Mouse (Mus musculus): ENCODE data around the gene Zic2. TPM values are rescaled to one million over a fixed set of nuclear protein-coding genes. Genes with fewer than 3 reads are reported as not detected.
A peak's percentile ranks its signal among the peaks of the same experiment; 100 is the strongest.
"Not testable (repeated sequence)": the region's sequence is repeated elsewhere in the genome, so short reads cannot be mapped to it uniquely, and the experiment has no call there.

Gene Zic2
- polyA plus RNA-seq, 1 experiment from 2014 or later = 11.4 TPM

DNA sequence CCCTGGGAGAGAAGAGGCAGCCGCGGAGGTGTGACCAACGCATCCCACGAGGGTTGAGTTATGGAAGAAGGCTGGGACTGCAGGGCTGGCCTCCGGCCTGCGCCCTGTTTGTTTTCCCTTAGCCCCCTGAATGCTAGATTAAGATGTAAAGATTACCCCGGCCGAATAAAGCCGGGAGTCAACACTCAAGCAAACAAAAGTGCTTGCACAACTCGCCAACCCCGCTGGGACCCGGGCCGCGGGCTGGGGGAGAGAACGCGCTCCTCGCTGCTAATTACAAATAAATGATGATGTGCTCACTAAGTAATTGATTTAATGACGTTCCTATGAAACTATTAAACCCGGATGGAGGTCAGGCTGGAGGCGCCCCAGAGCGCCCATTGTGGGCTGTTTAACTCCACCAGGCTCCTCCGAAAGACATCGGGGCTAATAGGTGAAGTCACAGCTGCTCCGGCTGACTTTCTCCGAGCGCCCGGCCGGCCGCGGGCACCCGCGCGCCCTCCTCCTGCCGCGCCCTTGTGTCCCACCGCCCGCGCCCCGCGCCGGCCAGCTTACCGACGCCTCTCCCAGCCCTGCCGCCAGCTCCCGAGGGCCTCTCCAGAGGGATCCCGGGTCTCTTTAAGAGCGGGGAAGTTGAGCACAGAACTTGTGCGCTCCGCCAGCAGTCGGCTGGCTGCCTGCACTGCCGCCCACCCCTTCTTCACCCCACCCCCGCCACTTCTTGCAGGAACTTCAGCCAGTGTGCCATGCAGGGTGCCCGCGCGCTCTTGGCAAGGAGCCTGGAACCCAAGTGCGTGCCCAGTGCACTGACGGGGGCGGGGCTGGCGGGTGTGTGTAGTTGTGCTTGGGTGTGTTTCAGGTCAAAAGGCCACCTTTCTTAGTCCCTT, 24.5 kb upstream of the Zic2 start, which contains the start of gene Gm5089:
Gm5089 (minus strand) TSS at position 620 of the 887 bp plus-strand sequence.
- Histone ChIP-seq H3K4me3 (replicated peaks; ENCODE audit: low read length) (peak within 1 kb of the TSS; percentile 40), H3K27ac (peak within 1 kb of the TSS; percentile 80), H3K9me3 (ENCODE audit: control insufficient read depth, low read length) (no peaks in the 10 kb centered on the region), H3K36me3 (replicated peaks; ENCODE audit: control insufficient read depth, insufficient read depth) (no peaks in the 10 kb centered on the region), H3K4me1 (replicated peaks; ENCODE audit: control insufficient read depth, insufficient read depth, low read length) (peaks cover 25% of the 10 kb centered on the region), H3K4me2 (replicated peaks) (peak within 1 kb of the TSS; percentile 62), H3K9ac (peak within 1 kb of the TSS; percentile 64), H3K27me3 (ENCODE audit: control insufficient read depth, insufficient read depth, low read length) (peaks cover 76% of the 10 kb centered on the region)
- ATAC-seq (ENCODE audit: low FRiP score) (peak; percentile 41; the same call in 1 of the 2 replicates), DNase-seq (ENCODE audit: low spot score) (peak; percentile 26)
- under 1% methylated on average over 58 of the region's 59 CpGs for WGBS

DNA sequence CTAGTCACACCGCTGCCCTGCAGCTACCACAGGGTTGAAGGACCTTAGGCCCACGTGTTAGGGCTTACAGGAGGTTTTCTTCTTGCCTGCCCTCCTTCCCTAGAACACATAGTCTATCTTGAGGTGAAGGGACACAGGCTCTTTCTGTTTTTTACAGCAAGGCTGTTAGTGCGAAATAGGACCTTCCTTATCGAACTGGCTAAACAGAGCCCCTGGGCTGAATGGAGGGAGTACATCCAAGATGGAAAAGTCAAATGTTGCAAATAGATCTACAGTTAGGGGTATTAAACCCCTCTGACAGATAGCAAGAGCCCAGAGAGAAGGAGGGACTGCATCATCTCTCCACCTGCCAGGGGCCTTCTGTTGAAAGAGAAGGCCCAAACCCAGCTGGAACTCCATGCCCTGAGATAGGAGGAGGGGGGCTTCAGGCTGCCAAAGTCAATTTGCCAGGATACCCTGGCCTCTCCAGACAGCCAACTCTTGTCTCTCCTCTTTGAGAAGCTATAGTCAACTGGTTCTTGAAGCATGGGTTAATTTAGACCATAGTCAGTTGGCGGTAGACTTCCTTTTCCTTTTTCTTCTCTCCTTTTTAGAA, 23.6 kb upstream of the Zic2 start:
- 46% methylated on average over 5 of the region's 5 CpGs for WGBS
- H3K27ac ChIP-seq = peak overlapping the region; percentile 77; the same call in 1 of the 2 replicates

DNA sequence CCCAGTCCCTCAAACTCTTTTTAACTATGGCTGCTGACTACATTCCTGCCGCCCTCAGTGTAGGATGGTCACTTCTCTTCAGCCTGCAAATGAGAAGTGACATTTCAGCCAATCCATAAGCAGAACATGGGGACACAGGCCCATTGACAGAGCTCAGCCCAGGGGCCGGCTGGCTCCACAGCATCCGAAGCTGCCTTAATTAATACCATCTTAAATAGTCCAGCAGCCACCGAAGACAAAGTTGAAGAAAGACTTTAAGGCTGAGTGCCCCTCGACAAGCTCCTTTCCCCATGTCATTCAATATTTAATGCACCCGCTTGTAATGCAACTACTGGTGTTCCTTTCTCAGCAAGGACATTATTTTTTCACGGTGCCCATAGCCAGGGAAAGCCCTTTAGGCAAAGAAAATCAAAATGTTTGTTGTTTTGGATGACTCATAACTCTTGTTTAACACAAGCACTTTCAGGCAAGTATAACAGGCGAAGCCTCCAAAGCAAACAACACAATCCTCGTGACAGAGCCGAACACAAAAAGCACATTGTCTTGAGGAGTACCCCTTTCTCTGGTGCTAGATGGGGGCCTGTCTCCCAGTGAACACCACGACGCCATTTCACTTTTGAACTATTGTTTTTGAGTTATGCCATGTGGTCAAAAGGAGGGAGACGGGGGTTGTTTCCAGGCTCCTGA, 22.4 kb upstream of the Zic2 start:
- peak; percentile 49 for DNase-seq (ENCODE audit: low spot score)
- Histone ChIP-seq H3K36me3 (replicated peaks; ENCODE audit: control insufficient read depth, insufficient read depth) (no peaks in the 10 kb centered on the region), H3K4me1 (replicated peaks; ENCODE audit: control insufficient read depth, insufficient read depth, low read length) (peaks cover 25% of the 10 kb centered on the region), H3K4me2 (replicated peaks) (peak overlapping the region; percentile 42), H3K27ac (peak overlapping the region; percentile 77), H3K4me3 (replicated peaks; ENCODE audit: low read length) (no peak overlapping the region), H3K27me3 (ENCODE audit: control insufficient read depth, insufficient read depth, low read length) (peaks cover 73% of the 10 kb centered on the region), H3K9ac (no peak overlapping the region), H3K9me3 (ENCODE audit: control insufficient read depth, low read length) (no peaks in the 10 kb centered on the region)
- 7% methylated on average over 13 of the region's 13 CpGs for WGBS
- peak; percentile 24; the same call in 1 of the 2 replicates for ATAC-seq (ENCODE audit: low FRiP score)

More for the DNA sequence above, 23.6 kb upstream of the Zic2 start:
- peak; percentile 23 for DNase-seq (ENCODE audit: low spot score)
- peaks cover 83% of the 10 kb centered on the region for H3K27me3 ChIP-seq (ENCODE audit: control insufficient read depth, insufficient read depth, low read length)
- no peak for ATAC-seq (ENCODE audit: low FRiP score)
- peak overlapping the region; percentile 62 for H3K4me2 ChIP-seq (replicated peaks)
- no peaks in the 10 kb centered on the region for H3K36me3 ChIP-seq (replicated peaks; ENCODE audit: control insufficient read depth, insufficient read depth)
- no peak overlapping the region for H3K9ac ChIP-seq
- H3K4me3 ChIP-seq (replicated peaks; ENCODE audit: low read length) = peak overlapping the region; percentile 40; the same call in 1 of the 2 replicates
- H3K4me1 ChIP-seq (replicated peaks; ENCODE audit: control insufficient read depth, insufficient read depth, low read length) = peaks cover 25% of the 10 kb centered on the region
- no peaks in the 10 kb centered on the region for H3K9me3 ChIP-seq (ENCODE audit: control insufficient read depth, low read length)

DNA sequence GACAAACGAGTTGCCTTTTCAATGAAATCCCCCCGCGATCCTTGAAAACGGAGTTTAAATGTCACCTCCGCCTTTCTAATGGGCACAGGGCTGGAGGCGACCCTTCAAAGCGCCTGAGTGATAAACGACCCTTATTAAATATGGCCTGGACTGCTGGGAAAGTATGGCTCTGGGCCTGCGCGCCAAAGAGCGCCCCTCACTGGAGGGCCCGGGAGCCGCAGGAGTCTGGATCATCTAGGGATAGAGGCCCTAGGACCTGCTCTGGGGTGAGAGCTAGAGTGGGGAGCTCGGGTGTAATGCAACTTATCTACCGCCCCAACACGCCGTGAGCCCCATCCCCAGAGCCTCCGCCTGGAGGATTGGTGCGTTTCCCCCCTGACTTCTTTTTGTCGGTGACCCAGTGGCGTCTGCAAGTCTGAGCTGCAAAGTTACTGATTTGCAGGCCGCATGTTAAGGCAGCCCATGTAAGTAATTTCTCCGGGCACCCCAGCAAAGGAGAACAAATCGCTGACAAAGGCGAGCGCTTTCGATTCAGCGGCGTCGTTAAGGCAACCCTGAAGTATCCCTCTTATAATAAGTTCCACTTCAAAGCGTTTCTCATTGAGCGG, 21.7 kb upstream of the Zic2 start:
- ATAC-seq (ENCODE audit: low FRiP score) = peak; percentile 76
- Histone ChIP-seq H3K27me3 (ENCODE audit: control insufficient read depth, insufficient read depth, low read length) (peaks cover 69% of the 10 kb centered on the region), H3K36me3 (replicated peaks; ENCODE audit: control insufficient read depth, insufficient read depth) (no peaks in the 10 kb centered on the region), H3K9ac (no peak overlapping the region), H3K9me3 (ENCODE audit: control insufficient read depth, low read length) (no peaks in the 10 kb centered on the region), H3K4me1 (replicated peaks; ENCODE audit: control insufficient read depth, insufficient read depth, low read length) (peaks cover 25% of the 10 kb centered on the region), H3K4me3 (replicated peaks; ENCODE audit: low read length) (no peak overlapping the region), H3K27ac (peak overlapping the region; percentile 77), H3K4me2 (replicated peaks) (peak overlapping the region; percentile 42)
- whole genome bisulfite sequencing = 1% methylated on average over 32 of the region's 32 CpGs
- peak; percentile 71 for DNase-seq (ENCODE audit: low spot score)

DNA sequence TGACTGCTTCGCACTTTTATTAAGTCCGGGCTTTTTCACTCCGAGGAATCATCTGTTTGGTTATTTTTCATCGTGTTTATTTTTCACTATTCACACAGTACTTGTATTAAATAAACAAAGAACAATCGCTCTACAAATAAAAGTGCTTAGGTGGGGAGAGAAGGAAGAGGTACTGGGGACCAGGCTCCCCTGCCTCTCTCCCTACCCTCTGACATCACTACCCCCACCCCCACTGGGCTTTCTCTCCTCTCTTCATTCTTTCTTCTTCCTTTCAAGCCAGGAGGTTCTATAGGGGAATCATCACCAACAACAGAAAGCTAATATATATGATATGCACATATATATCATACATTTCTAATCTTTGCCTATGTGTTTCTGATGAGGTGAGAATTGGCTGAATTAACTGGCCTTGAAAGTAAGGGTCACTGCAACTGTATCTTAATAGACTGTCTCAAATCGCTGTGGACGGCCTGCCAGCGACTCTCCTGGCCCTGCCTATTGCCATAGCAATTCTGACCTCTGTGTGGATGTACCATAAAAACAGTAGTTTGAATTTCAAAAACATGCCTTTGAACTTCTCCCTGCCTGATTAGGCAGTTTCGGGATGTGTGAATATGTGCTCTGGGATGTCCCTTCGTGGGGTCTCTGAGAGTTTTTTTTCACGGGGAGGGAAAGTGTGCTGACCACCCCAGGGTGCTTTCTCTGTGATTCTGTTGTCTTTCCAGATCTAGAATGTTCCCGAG, 21.1 kb upstream of the Zic2 start:
- Histone ChIP-seq H3K9ac (no peak overlapping the region), H3K4me2 (replicated peaks) (peak overlapping the region; percentile 42), H3K9me3 (ENCODE audit: control insufficient read depth, low read length) (no peaks in the 10 kb centered on the region), H3K27me3 (ENCODE audit: control insufficient read depth, insufficient read depth, low read length) (peaks cover 66% of the 10 kb centered on the region), H3K36me3 (replicated peaks; ENCODE audit: control insufficient read depth, insufficient read depth) (no peaks in the 10 kb centered on the region), H3K4me3 (replicated peaks; ENCODE audit: low read length) (no peak overlapping the region), H3K27ac (peak overlapping the region; percentile 77), H3K4me1 (replicated peaks; ENCODE audit: control insufficient read depth, insufficient read depth, low read length) (peaks cover 25% of the 10 kb centered on the region)
- 5% methylated on average over 12 of the region's 12 CpGs for WGBS
- ATAC-seq (ENCODE audit: low FRiP score) (peak; percentile 44; the same call in 1 of the 2 replicates), DNase-seq (ENCODE audit: low spot score) (peak; percentile 26)

DNA sequence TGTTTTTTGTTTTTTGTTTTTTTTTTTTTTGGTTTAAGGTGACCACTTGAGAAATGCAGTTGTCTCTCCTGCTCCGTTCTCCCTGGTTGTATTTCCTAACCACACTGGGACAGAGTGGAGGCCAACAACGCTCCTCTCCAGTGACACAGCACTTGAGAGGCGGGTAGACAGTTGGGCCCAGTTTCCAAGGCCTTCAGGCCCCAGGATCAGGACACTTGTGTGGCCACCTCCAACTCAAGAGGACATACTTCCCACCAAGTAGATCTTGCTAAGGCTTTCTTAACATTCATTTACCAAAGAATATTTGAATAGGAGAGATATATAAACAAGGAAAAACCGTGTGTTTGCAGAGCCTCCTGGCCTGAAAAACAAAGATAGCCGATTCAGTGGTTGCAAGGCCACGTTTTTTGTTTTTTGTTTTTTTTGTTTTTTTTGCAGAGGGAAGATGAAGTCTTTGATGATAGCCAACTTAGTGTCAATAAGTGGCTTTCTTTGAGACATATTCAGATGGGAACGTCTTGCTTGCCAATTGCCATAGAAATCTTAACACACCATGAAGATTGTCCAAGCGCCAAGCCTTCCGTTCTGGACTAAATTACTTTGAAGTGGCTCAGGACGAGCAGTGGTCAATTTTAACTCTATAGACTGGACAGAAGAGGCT, 20.2 kb upstream of the Zic2 start:
- Histone ChIP-seq H3K27ac (peak overlapping the region; percentile 75; the same call in 1 of the 2 replicates), H3K4me3 (replicated peaks; ENCODE audit: low read length) (no peak overlapping the region), H3K27me3 (ENCODE audit: control insufficient read depth, insufficient read depth, low read length) (peaks cover 62% of the 10 kb centered on the region), H3K36me3 (replicated peaks; ENCODE audit: control insufficient read depth, insufficient read depth) (no peaks in the 10 kb centered on the region), H3K9me3 (ENCODE audit: control insufficient read depth, low read length) (no peaks in the 10 kb centered on the region), H3K4me1 (replicated peaks; ENCODE audit: control insufficient read depth, insufficient read depth, low read length) (peaks cover 25% of the 10 kb centered on the region), H3K4me2 (replicated peaks) (no peak overlapping the region), H3K9ac (no peak overlapping the region)
- DNase-seq (ENCODE audit: low spot score) = peak; percentile 66
- 21% methylated on average over 10 of the region's 10 CpGs for WGBS
- no peak for ATAC-seq (ENCODE audit: low FRiP score)

DNA sequence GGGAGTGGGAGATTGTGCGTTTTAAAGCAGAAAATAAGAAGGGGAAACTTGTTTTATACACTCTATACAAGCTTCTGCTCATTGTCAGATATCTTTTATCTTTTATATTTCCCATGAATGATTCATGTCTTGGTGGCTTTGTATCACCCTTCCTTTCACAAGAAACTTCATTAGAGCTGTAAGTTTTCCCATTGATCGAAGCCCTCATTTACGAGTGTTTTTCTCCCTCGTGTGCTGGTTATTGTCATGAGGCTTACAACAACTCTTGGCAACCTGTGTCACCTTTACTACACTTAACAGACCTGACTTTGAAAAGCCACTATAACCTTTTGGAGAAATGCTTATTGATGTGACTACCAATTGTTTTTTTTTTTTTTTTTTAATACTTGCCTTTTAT, 19.7 kb upstream of the Zic2 start:
- WGBS = 13% methylated on average over 4 of the region's 4 CpGs
- no peak overlapping the region for H3K4me2 ChIP-seq (replicated peaks)
- H3K4me1 ChIP-seq (replicated peaks; ENCODE audit: control insufficient read depth, insufficient read depth, low read length) = peaks cover 21% of the 10 kb centered on the region
- H3K4me3 ChIP-seq (replicated peaks; ENCODE audit: low read length) = no peak overlapping the region
- ATAC-seq (ENCODE audit: low FRiP score) (no peak), DNase-seq (ENCODE audit: low spot score) (peak; percentile 24)
- peaks cover 63% of the 10 kb centered on the region for H3K27me3 ChIP-seq (ENCODE audit: control insufficient read depth, insufficient read depth, low read length)
- H3K27ac ChIP-seq = peak overlapping the region; percentile 75
- H3K9ac ChIP-seq = no peak overlapping the region
- no peaks in the 10 kb centered on the region for H3K36me3 ChIP-seq (replicated peaks; ENCODE audit: control insufficient read depth, insufficient read depth)
- no peaks in the 10 kb centered on the region for H3K9me3 ChIP-seq (ENCODE audit: control insufficient read depth, low read length)

DNA sequence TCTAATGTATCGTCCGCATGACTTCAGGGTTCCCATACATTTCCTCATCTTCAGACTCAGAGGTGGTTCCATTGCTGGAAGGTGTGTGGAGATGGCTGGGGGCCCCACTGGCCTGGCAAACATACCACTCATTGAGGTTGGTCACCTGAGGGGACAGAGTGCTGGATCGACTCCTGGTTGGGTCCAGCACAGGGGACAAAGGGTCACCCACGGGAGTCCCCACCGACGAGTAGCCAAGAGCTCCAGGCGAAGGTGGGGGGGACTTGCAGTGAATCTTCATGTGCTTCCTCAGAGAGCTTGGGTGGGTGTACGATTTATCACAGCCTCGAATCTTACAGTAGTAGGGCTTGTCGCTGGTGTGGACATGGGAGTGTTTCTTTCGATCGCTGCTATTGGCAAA, 15.9 kb upstream of the Zic2 start:
- ATAC-seq (ENCODE audit: low FRiP score); H3K9me3 ChIP-seq (ENCODE audit: control insufficient read depth, low read length); H3K36me3 ChIP-seq (replicated peaks; ENCODE audit: control insufficient read depth, insufficient read depth); H3K4me3 ChIP-seq (replicated peaks; ENCODE audit: low read length); H3K27ac ChIP-seq; DNase-seq (ENCODE audit: low spot score); H3K4me1 ChIP-seq (replicated peaks; ENCODE audit: control insufficient read depth, insufficient read depth, low read length): not testable (repeated sequence)
- H3K9ac ChIP-seq = peak overlapping the region; percentile 58; the same call in 1 of the 2 replicates
- 42% methylated on average over 7 of the region's 12 CpGs for WGBS
- H3K27me3 ChIP-seq (ENCODE audit: control insufficient read depth, insufficient read depth, low read length) = peaks cover 67% of the 10 kb centered on the region
- H3K4me2 ChIP-seq (replicated peaks) = peak overlapping the region; percentile 64

Data from hindbrain, embryonic 14.5 days (tissue).